Mouse (Mus musculus) liver, embryonic 14.5 days (tissue): ENCODE data around the gene Ksr2. TPM values are rescaled to one million over a fixed set of nuclear protein-coding genes. Genes with fewer than 3 reads are reported as not detected.

Source experiments
- ATAC-seq: fragments of 200-750 bp; cut with Nextera tagmentation; 2 replicates; pipeline ENCODE4 v1.8.0; 2017; ENCODE audit warnings: moderate number of reproducible peaks, mild to moderate bottlenecking, moderate library complexity; ENCODE audit not compliant: insufficient read depth
- DNase-seq, 3 experiments: peaks; one replicate each; pipeline ENCODE4 v3.0.0-alpha.2; 2012 to 2013; ENCODE audit warnings: low read depth in 3 of 3, low spot score in 3 of 3
- H3K27ac ChIP-seq: fragments of 300-500 bp; sonication (generic); 2 replicates; pipeline ENCODE4 v1.5.1; 2014; ENCODE audit warnings: moderate library complexity, mild to moderate bottlenecking, control low read depth, inconsistent platforms
- H3K27me3 ChIP-seq: fragments of 300-500 bp; sonication (generic); 2 replicates; pipeline ENCODE4 v1.6.1; 2014; ENCODE audit warnings: mild to moderate bottlenecking, low read length, moderate library complexity; ENCODE audit not compliant: control insufficient read depth, insufficient read depth
- H3K36me3 ChIP-seq: fragments of 300-500 bp; sonication (generic); replicated peaks from 2 replicates; pipeline ENCODE4 v1.6.1; 2014; ENCODE audit warnings: low read depth; ENCODE audit not compliant: control insufficient read depth, insufficient read depth
- H3K4me1 ChIP-seq, 2 experiments: fragments of 200-500 bp in 1 of 2; fragments of 300-500 bp in 1 of 2; sonication (generic) in 1 of 2; replicated peaks; 2 replicates each; pipeline ENCODE4 v1.6.1; 2012 to 2014; ENCODE audit warnings: antibody characterized with exemption in 1 of 2, inconsistent platforms in 1 of 2, low read length in 1 of 2; ENCODE audit not compliant: control insufficient read depth in 2 of 2, insufficient read depth in 2 of 2
- H3K4me2 ChIP-seq: fragments of 300-500 bp; sonication (generic); 2 replicates; pipeline ENCODE4 v1.6.1; 2014; ENCODE audit warnings: low read depth, mild to moderate bottlenecking, control low read depth, moderate library complexity
- H3K4me3 ChIP-seq, 2 experiments: fragments of 200-500 bp in 1 of 2; fragments of 300-500 bp in 1 of 2; sonication (generic) in 1 of 2; 2 replicates each; pipeline ENCODE4 v1.5.1; 2012 to 2014; ENCODE audit warnings: low read depth in 2 of 2, low read length in 2 of 2, mild to moderate bottlenecking in 2 of 2, control low read depth in 1 of 2, inconsistent platforms in 1 of 2, moderate library complexity in 1 of 2; ENCODE audit not compliant: insufficient read depth in 1 of 2
- H3K9ac ChIP-seq: fragments of 300-500 bp; sonication (generic); replicated peaks from 2 replicates; pipeline ENCODE4 v1.6.1; 2014; ENCODE audit warnings: mild to moderate bottlenecking, control low read depth, moderate library complexity
- H3K9me3 ChIP-seq: fragments of 300-500 bp; sonication (generic); 2 replicates; pipeline ENCODE4 v1.6.1; 2016; ENCODE audit warnings: low read length, mixed read lengths; ENCODE audit not compliant: control insufficient read depth
- CTCF ChIP-seq: IDR thresholded peaks from 2 replicates; pipeline ENCODE4 v1.5.1; 2016; ENCODE audit warnings: antibody characterized with exemption, low read depth, control low read depth
- EP300 ChIP-seq: IDR thresholded peaks from 2 replicates; pipeline ENCODE4 v1.6.1; 2016; ENCODE audit warnings: antibody characterized with exemption, low read depth
- WGBS: fragments of 180-500 bp; shearing (Covaris S2); extraction: QIAGEN DNeasy Blood & Tissue Kit; methylation state at CpG from one replicate; pipeline ENCODE4 v1.1.7; 2014; ENCODE audit not compliant: insufficient replicate concordance; 5-methylcytosine and 5-hydroxymethylcytosine counted together
- polyA plus RNA-seq, 2 experiments: library from polyadenylated mRNA; depleted of rRNA in 1 of 2; stranded (reverse) in 1 of 2; unstranded in 1 of 2; fragments of >200 nt; fragmentation: Nextera tagmentation in 1 of 2; extraction: Ambion mirVana in 1 of 2; gene quantifications; 2 replicates each; pipeline versions ENCODE4 v1.2.1 to v1.2.3; 2012 to 2014

Gene Ksr2
- polyA plus RNA-seq, 2 experiments: 0.01 to 0.04 TPM

DNA sequence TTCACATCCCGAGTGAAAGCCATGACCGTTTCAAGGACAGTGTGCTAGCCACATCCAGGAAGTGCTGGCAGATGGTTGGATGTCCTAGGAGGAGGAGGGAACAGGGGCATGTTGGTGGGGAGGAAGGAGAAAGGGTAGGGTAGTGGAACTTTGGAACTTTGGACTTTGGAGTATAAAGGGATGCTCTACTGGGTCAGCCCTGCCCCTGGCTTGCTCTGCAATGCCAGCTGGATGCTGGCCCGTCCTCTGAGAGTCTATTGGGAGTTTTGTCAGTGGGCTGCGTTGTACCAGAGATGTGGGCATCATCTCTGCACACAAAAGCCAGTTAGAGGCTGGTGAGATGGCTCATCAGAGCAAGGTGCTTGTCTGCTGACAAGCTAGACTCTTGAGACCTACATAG lies 107.4 kb downstream of the Ksr2 start:
- 40% methylated on average over 4 of the region's 4 CpGs for WGBS
- H3K9me3 ChIP-seq: no peaks in the 10 kb centered on the region
- no peaks in the 10 kb centered on the region for H3K27me3 ChIP-seq
- no peak overlapping the region for H3K9ac ChIP-seq
- no peaks in the 10 kb centered on the region for H3K36me3 ChIP-seq
- no peak overlapping the region for H3K4me2 ChIP-seq
- H3K4me1 ChIP-seq: no peaks in the 10 kb centered on the region
- no peak for ATAC-seq
- no peak for DNase-seq
- H3K4me3 ChIP-seq: no peak overlapping the region
- H3K27ac ChIP-seq: no peak overlapping the region
- TF ChIP-seq CTCF (no peak), EP300 (no peak)

GRCm38 (mm10) chr5:117521701-117522100 lies 107.9 kb downstream of the Ksr2 start:
- Histone ChIP-seq H3K36me3 (no peaks in the 10 kb centered on the region), H3K4me3 (no peak overlapping the region), H3K27ac (no peak overlapping the region), H3K4me1 (no peaks in the 10 kb centered on the region), H3K9ac (no peak overlapping the region), H3K4me2 (no peak overlapping the region), H3K27me3 (no peaks in the 10 kb centered on the region), H3K9me3 (no peaks in the 10 kb centered on the region)
- TF ChIP-seq EP300 (no peak), CTCF (no peak)
- 57% methylated on average over 4 of the region's 4 CpGs for WGBS
- ATAC-seq: no peak
- DNase-seq: no peak

DNA sequence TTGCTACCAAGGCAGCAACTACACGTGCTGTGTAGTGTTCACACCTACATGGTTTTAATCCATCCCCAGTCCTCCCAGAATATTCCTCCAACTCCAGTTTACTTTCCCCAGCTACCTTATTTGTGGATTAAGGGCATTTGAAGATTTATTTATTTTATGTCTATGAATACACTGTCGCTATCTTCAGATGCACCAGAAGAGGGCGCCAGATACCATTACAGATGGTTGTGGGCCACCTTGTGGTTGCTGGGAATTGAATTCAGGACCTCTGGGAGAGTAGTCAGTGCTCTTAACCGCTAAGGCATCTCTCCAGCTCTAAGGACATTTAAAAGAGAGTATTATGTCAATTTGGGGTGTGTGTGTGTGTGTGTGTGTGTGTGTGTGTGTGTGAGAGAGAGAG lies 108.7 kb downstream of the Ksr2 start:
- ATAC-seq (no peak), DNase-seq (no peak)
- Histone ChIP-seq H3K4me3 (no peak overlapping the region), H3K9ac (no peak overlapping the region), H3K4me2 (no peak overlapping the region), H3K4me1 (no peaks in the 10 kb centered on the region), H3K9me3 (no peaks in the 10 kb centered on the region), H3K27me3 (no peaks in the 10 kb centered on the region), H3K36me3 (no peaks in the 10 kb centered on the region), H3K27ac (no peak overlapping the region)
- TF ChIP-seq CTCF (peak; percentile 43), EP300 (no peak)
- WGBS: 50% methylated on average over 4 of the region's 4 CpGs

- DNase-seq: no peak
- TF ChIP-seq CTCF (no peak), EP300 (no peak)
- no peak overlapping the region for H3K27ac ChIP-seq
These were observed 109.2 kb downstream of the Ksr2 start for GRCm38 (mm10) chr5:117523010-117523409.

GRCm38 (mm10) chr5:117530991-117531390 lies 117.2 kb downstream of the Ksr2 start:
- H3K9me3 ChIP-seq: no peaks in the 10 kb centered on the region
- H3K4me1 ChIP-seq: no peaks in the 10 kb centered on the region
- no peak overlapping the region for H3K4me2 ChIP-seq
- peaks cover 6% of the 10 kb centered on the region for H3K27me3 ChIP-seq
- ATAC-seq: no peak
- H3K27ac ChIP-seq: no peak overlapping the region
- no peak overlapping the region for H3K9ac ChIP-seq
- no peak for TF ChIP-seq CTCF
- no peak for TF ChIP-seq EP300
- no peak overlapping the region for H3K4me3 ChIP-seq
- no peaks in the 10 kb centered on the region for H3K36me3 ChIP-seq
- no peak for DNase-seq
- 50% methylated on average over 6 of the region's 6 CpGs for WGBS

More at GRCm38 (mm10) chr5:117523010-117523409, 109.2 kb downstream of the Ksr2 start:
- H3K9ac ChIP-seq: no peak overlapping the region
- no peaks in the 10 kb centered on the region for H3K4me1 ChIP-seq
- H3K9me3 ChIP-seq: no peaks in the 10 kb centered on the region
- H3K27me3 ChIP-seq: no peaks in the 10 kb centered on the region
- ATAC-seq: no peak
- no peak overlapping the region for H3K4me3 ChIP-seq
- no peak overlapping the region for H3K4me2 ChIP-seq
- WGBS: 70% methylated on average over 10 of the region's 10 CpGs
- no peaks in the 10 kb centered on the region for H3K36me3 ChIP-seq
